Mouse (Mus musculus) megakaryocyte, embryonic 14.5 days (primary cell): Measurements from ENCODE around the gene Zfp112.
"Not testable (repeated sequence)": the region's sequence is repeated elsewhere in the genome, so short reads cannot be mapped to it uniquely, and the experiment has no call there.

Source experiments
- FLI1 ChIP-seq: IDR thresholded peaks from 2 replicates; pipeline ENCODE4 v1.6.1; 2012; ENCODE audit warnings: low read length, inconsistent platforms, mixed read lengths
- GATA1 ChIP-seq: IDR thresholded peaks from 3 replicates; pipeline ENCODE4 v1.6.1; 2012; ENCODE audit warnings: mixed read lengths, low read length, inconsistent platforms, borderline replicate concordance

- TF ChIP-seq GATA1, FLI1: not testable (repeated sequence)
Observed at GRCm38 (mm10) chr7:24074424-24074823, 37.7 kb upstream of the Zfp112 start.
